Comparison of ENCODE assay signal across 19 mouse cellular contexts in genomic region chr12:27399392-27399791, GRCm38 (mm10). TPM values are rescaled to one million over a fixed set of nuclear protein-coding genes. Genes with fewer than 3 reads are reported as not detected.
"Had no signal": no experiment of that assay in that cellular context is flagged by ENCODE, and none has a peak within 500 bp of the region (broad histone marks: within the 10 kb centered on the region; RNA-seq: fewer than 3 reads in every experiment).

No protein-coding gene starts in this region.

- H3K36me3 ChIP-seq: limb, embryonic 12.5 days; liver, embryonic 15.5 days; midbrain, embryonic 15.5 days; neural tube, embryonic 12.5 days had no signal

- H3K4me2 ChIP-seq: limb, embryonic 12.5 days; liver, embryonic 15.5 days; midbrain, embryonic 11.5 days; midbrain, embryonic 15.5 days; neural tube, embryonic 12.5 days had no signal

- H3K27me3 ChIP-seq: limb, embryonic 12.5 days; liver, embryonic 15.5 days; megakaryocyte, embryonic 14.5 days; midbrain, embryonic 15.5 days; neural tube, embryonic 12.5 days had no signal

- H3K27ac ChIP-seq: kidney, postnatal 0 days; limb, embryonic 12.5 days; liver, embryonic 15.5 days; macrophage; midbrain, embryonic 15.5 days; neural tube, embryonic 12.5 days had no signal

- H3K9ac ChIP-seq: limb, embryonic 12.5 days; liver, embryonic 15.5 days; midbrain, embryonic 15.5 days; neural tube, embryonic 12.5 days had no signal

- H3K4me3 ChIP-seq: limb, embryonic 12.5 days; liver, embryonic 15.5 days; megakaryocyte, embryonic 14.5 days; midbrain, embryonic 15.5 days; neural tube, embryonic 12.5 days had no signal

- DNase-seq: kidney, adult 8-10 months; kidney, postnatal 36 days; layer of hippocampus, adult 9-11 months; layer of hippocampus, postnatal 36 days; liver; right cerebral cortex, postnatal 4 days; spleen, adult 18-20 months; thymus, adult 18-20 months; thymus, postnatal 14 days had no signal

- H3K9me3 ChIP-seq: limb, embryonic 12.5 days; liver, embryonic 15.5 days; megakaryocyte, embryonic 14.5 days; midbrain, embryonic 15.5 days; neural tube, embryonic 12.5 days had no signal

- H3K4me1 ChIP-seq: limb, embryonic 12.5 days; liver, embryonic 15.5 days; megakaryocyte, embryonic 14.5 days; midbrain, embryonic 15.5 days; neural tube, embryonic 12.5 days had no signal

- ATAC-seq: hindbrain, embryonic 16.5 days; inflammation-experienced regulatory T-cells, adult 6 months; midbrain, embryonic 15.5 days had no signal

RNA-seq across cellular contexts. Expression of gene Sox11, which starts 57.0 kb away (rescaled TPM):
- polyA plus RNA-seq: inflammation-experienced regulatory T-cells, adult 6 months; macrophage had no signal
